16 mouse cellular contexts compared by ENCODE assay signal in the genomic region with DNA sequence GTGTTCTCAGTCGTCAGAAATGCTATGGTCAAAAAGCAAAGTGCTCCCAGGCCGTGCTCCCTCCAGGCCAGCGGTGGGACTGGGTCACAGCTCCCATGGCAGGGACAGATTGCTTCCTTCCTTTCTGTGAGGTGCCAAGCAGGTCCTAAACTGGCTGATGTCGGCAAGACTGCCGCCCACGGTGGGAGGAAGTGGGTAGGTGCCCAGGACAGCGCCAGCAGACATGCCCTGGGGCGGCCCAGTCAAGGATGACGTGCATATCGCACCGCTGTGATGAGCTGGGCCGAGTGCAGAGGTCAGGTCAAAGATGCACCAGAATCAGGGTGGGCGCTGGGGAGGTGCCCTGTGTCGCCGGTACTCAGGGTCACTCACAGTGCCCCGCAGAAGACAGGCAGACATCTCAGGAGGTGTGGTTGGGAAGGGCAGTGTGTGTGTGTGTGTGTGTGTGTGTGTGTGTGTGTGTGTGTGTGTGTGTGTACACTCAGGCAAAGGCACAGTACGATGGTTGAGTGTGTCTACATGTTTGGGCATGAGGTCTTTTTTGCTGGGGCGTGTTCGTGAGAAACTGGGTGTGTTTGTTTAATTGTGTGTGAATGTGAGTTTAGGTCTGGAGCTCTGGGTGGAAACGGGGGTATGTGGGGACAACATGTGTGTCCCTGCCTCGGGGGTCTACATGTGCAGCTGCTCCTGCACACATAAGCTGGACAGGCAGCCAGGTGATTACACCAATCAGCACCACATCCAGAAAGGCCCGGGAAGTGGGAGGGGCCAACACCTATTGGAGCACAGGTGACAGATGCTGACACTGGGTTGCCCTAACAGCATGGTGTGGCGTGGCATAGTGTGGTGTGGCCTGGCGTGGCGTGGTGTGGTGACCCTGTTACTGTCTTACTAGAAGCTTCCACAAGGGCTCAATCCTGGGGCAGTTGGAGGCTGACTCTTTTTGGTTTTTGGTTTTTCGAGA.
DNase-seq lines count a peak whose midpoint lies in the region; ATAC-seq and TF ChIP-seq lines count a peak whose summit lies in the region.
"Had no signal": no experiment of that assay in that cellular context is flagged by ENCODE, and none has a peak within 500 bp of the region (broad histone marks: within the 10 kb centered on the region; RNA-seq: fewer than 3 reads in every experiment).

No protein-coding gene starts in this region.

- H3K4me2 ChIP-seq in forebrain, postnatal 0 days (ENCODE audit: low read depth), result no peak overlapping the region
- no peak overlapping the region for H3K4me2 ChIP-seq in forebrain, embryonic 11.5 days (ENCODE audit: low read depth, low read length, severe bottlenecking)
- H3K4me2 ChIP-seq: heart, embryonic 13.5 days; hindbrain, embryonic 15.5 days; liver, embryonic 15.5 days had no signal

- no peaks in the 10 kb centered on the region for H3K27me3 ChIP-seq in kidney, adult 2 months (replicated peaks; ENCODE audit: control insufficient read depth, insufficient read depth, low read length)
- no peaks in the 10 kb centered on the region for H3K27me3 ChIP-seq in forebrain, postnatal 0 days (ENCODE audit: insufficient read depth, low read length)
- no peaks in the 10 kb centered on the region for H3K27me3 ChIP-seq in forebrain, embryonic 11.5 days (ENCODE audit: control insufficient read depth, insufficient read depth, low read length)
- H3K27me3 ChIP-seq: heart, embryonic 13.5 days; liver, embryonic 15.5 days had no signal

- TF ChIP-seq POLR2A in kidney, adult 2 months (IDR thresholded peaks at IDR 0.05; ENCODE audit: low read depth, low read length), result no peak

- H3K4me1 ChIP-seq in kidney, adult 2 months (ENCODE audit: control insufficient read depth, insufficient read depth, low read length), result peaks cover 3% of the 10 kb centered on the region; the same call in 1 of the 2 replicates
- H3K4me1 ChIP-seq in forebrain, postnatal 0 days (ENCODE audit: insufficient read depth), result no peaks in the 10 kb centered on the region
- no peaks in the 10 kb centered on the region for H3K4me1 ChIP-seq in forebrain, embryonic 11.5 days (replicated peaks; ENCODE audit: control insufficient read depth, insufficient read depth, low read length)

- no peak overlapping the region for H3K27ac ChIP-seq in kidney, adult 2 months (ENCODE audit: insufficient read depth, low read depth, low read length)
- no peak overlapping the region for H3K27ac ChIP-seq in forebrain, postnatal 0 days (ENCODE audit: low read depth, low read length)
- H3K27ac ChIP-seq in forebrain, embryonic 11.5 days (ENCODE audit: low read depth, low read length), result no peak overlapping the region
- H3K27ac ChIP-seq: heart, embryonic 13.5 days; hindbrain, embryonic 15.5 days; liver, embryonic 15.5 days had no signal

- DNase-seq in kidney, postnatal 25 days, result peak; percentile 16 to 68
- DNase-seq in kidney, adult 2 months, result no peak
- DNase-seq in thymus, postnatal 36 days, result peak; percentile 14 to 20
- DNase-seq in thymus, postnatal 4 days, result no peak
- DNase-seq in lung, postnatal 10 days, result peak; percentile 47
- no peak for DNase-seq in ovary, postnatal 36 days (ENCODE audit: low spot score)
- no peak for DNase-seq in forebrain, postnatal 0 days
- DNase-seq in forebrain, embryonic 11.5 days (ENCODE audit: low spot score), result no peak
- DNase-seq: cerebellum, adult 11 months; kidney, postnatal 10 days; retina, postnatal 1 day had no signal

- H3K9ac ChIP-seq in forebrain, postnatal 0 days, result no peak overlapping the region
- H3K9ac ChIP-seq in forebrain, embryonic 11.5 days (ENCODE audit: low read length), result no peak overlapping the region
- H3K9ac ChIP-seq: heart, embryonic 13.5 days; hindbrain, embryonic 15.5 days; liver, embryonic 15.5 days had no signal

- ATAC-seq in forebrain, postnatal 0 days, result no peak
- no peak for ATAC-seq in forebrain, embryonic 11.5 days (replicated peaks; ENCODE audit: low FRiP score)
- ATAC-seq: forebrain, embryonic 16.5 days had no signal

- WGBS in kidney, adult 2 months, result 61% methylated on average over 26 of the region's 26 CpGs
- WGBS in forebrain, postnatal 0 days, result 89% methylated on average over 26 of the region's 26 CpGs
- 90% methylated on average over 26 of the region's 26 CpGs for WGBS in forebrain, embryonic 11.5 days

- TF ChIP-seq CTCF in kidney, adult 2 months (conservative IDR thresholded peaks at IDR 0.05; ENCODE audit: insufficient read depth, insufficient read length, low read depth, low read length), result no peak
- no peak for TF ChIP-seq CTCF in forebrain, postnatal 0 days (IDR thresholded peaks at IDR 0.05; ENCODE audit: low read depth)

- no peaks in the 10 kb centered on the region for H3K9me3 ChIP-seq in forebrain, postnatal 0 days (ENCODE audit: low read length)
- no peaks in the 10 kb centered on the region for H3K9me3 ChIP-seq in forebrain, embryonic 11.5 days (ENCODE audit: control insufficient read depth, low read length)
- H3K9me3 ChIP-seq: heart, embryonic 13.5 days; hindbrain, embryonic 15.5 days; liver, embryonic 15.5 days had no signal

- H3K4me3 ChIP-seq in kidney, adult 2 months (ENCODE audit: insufficient read depth, low read depth, low read length), result no peak overlapping the region
- no peak overlapping the region for H3K4me3 ChIP-seq in forebrain, postnatal 0 days (ENCODE audit: low read depth, low read length)
- H3K4me3 ChIP-seq in forebrain, embryonic 11.5 days (ENCODE audit: low read depth, low read length), result no peak overlapping the region
- H3K4me3 ChIP-seq: heart, embryonic 13.5 days; hindbrain, embryonic 15.5 days; liver, embryonic 15.5 days had no signal

- H3K36me3 ChIP-seq in kidney, adult 2 months (ENCODE audit: control insufficient read depth, insufficient read depth, low read length), result no peaks in the 10 kb centered on the region
- no peaks in the 10 kb centered on the region for H3K36me3 ChIP-seq in forebrain, postnatal 0 days (ENCODE audit: insufficient read depth)
- H3K36me3 ChIP-seq in forebrain, embryonic 11.5 days (ENCODE audit: control insufficient read depth, insufficient read depth, low read length), result no peaks in the 10 kb centered on the region
- H3K36me3 ChIP-seq: G1E; heart, embryonic 13.5 days; hindbrain, embryonic 15.5 days; liver, embryonic 15.5 days had no signal

Comparison
In these comparisons a context has a peak if more than half of its experiments do, and no peak if none do; other contexts are left out.
1. DNase-seq: peak in kidney, postnatal 25 days (2 of 2), thymus, postnatal 36 days (2 of 2) and lung, postnatal 10 days (single experiment); none in kidney, adult 2 months (single experiment), thymus, postnatal 4 days (single experiment), ovary, postnatal 36 days (single experiment), forebrain, postnatal 0 days (single experiment) and forebrain, embryonic 11.5 days (single experiment).